Mouse (Mus musculus) megakaryocyte-erythroid progenitor cell, adult 5-6 weeks (primary cell): Measurements from ENCODE around the gene Apobec2. TPM values are rescaled to one million over a fixed set of nuclear protein-coding genes. Genes with fewer than 3 reads are reported as not detected.

Experiments
- total RNA-seq, 2 experiments: library from RNA; stranded (forward) in 1 of 2; stranded (reverse) in 1 of 2; fragments of 200-1000, 215-1000 nt in 1 of 2; fragments of >200 nt in 1 of 2; fragmentation: Nextera tagmentation in 1 of 2; gene quantifications; 2 replicates each; pipeline ENCODE4 v1.2.3; 2014 to 2017

Gene Apobec2
- total RNA-seq, 2 experiments from 2014 or later: not detected

Other genes with a start within 250 kb of the Apobec2 start
- gene Trem1, start 200.2 kb downstream of the Apobec2 start, total RNA-seq (2014; fragmentation: Nextera tagmentation): not detected in 2 replicates
- 0.27 and 0.94 TPM in 2 replicates for gene Trem1, start 200.2 kb downstream of the Apobec2 start, total RNA-seq (2017)
- 3.8 TPM in 1 of 2 replicates, not detected in the other for gene Trem3, start 185.2 kb downstream of the Apobec2 start, total RNA-seq (2014; fragmentation: Nextera tagmentation)
- gene Trem3, start 185.2 kb downstream of the Apobec2 start, total RNA-seq (2017): 0.84 TPM in 1 of 2 replicates, not detected in the other
- gene Treml4, start 168.6 kb downstream of the Apobec2 start, total RNA-seq (2014; fragmentation: Nextera tagmentation): not detected in 2 replicates
- gene Treml4, start 168.6 kb downstream of the Apobec2 start, total RNA-seq (2017): 0.46 TPM in 1 of 2 replicates, not detected in the other
- gene Treml2, start 133.4 kb downstream of the Apobec2 start, total RNA-seq (2014; fragmentation: Nextera tagmentation): 39.3 and 64.8 TPM in 2 replicates
- gene Treml2, start 133.4 kb downstream of the Apobec2 start, total RNA-seq (2017): 23.7 and 37.2 TPM in 2 replicates
- 0.12 TPM in 1 of 2 replicates, not detected in the other for gene B430306N03Rik, start 116.8 kb downstream of the Apobec2 start, total RNA-seq (2014; fragmentation: Nextera tagmentation)
- 0.28 TPM in 1 of 2 replicates, not detected in the other for gene B430306N03Rik, start 116.8 kb downstream of the Apobec2 start, total RNA-seq (2017)
- gene Trem2, start 86.5 kb downstream of the Apobec2 start, total RNA-seq (2014; fragmentation: Nextera tagmentation): not detected in 2 replicates
- gene Trem2, start 86.5 kb downstream of the Apobec2 start, total RNA-seq (2017): 0.19 TPM in 1 of 2 replicates, not detected in the other
- gene Treml1, start 73.0 kb downstream of the Apobec2 start, total RNA-seq (2014; fragmentation: Nextera tagmentation): 1.0 and 1.7 TPM in 2 replicates
- 5.2 and 12.9 TPM in 2 replicates for gene Treml1, start 73.0 kb downstream of the Apobec2 start, total RNA-seq (2017)
- 89.3 and 113 TPM in 2 replicates for gene Nfya, start 23.0 kb downstream of the Apobec2 start, total RNA-seq (2014; fragmentation: Nextera tagmentation)
- gene Nfya, start 23.0 kb downstream of the Apobec2 start, total RNA-seq (2017): 32.8 and 55.7 TPM in 2 replicates
- gene Oard1, start 22.9 kb downstream of the Apobec2 start, total RNA-seq (2014; fragmentation: Nextera tagmentation): 56.0 and 61.4 TPM in 2 replicates
- 76.9 and 90.2 TPM in 2 replicates for gene Oard1, start 22.9 kb downstream of the Apobec2 start, total RNA-seq (2017)
- gene Tspo2, start 18.6 kb upstream of the Apobec2 start, total RNA-seq (2014; fragmentation: Nextera tagmentation): 192 and 203 TPM in 2 replicates
- 86.3 and 160 TPM in 2 replicates for gene Tspo2, start 18.6 kb upstream of the Apobec2 start, total RNA-seq (2017)
- gene Unc5cl, start 22.0 kb upstream of the Apobec2 start, total RNA-seq (2014; fragmentation: Nextera tagmentation): 4.2 and 7.1 TPM in 2 replicates
- 5.1 and 5.7 TPM in 2 replicates for gene Unc5cl, start 22.0 kb upstream of the Apobec2 start, total RNA-seq (2017)